Mouse (Mus musculus) left cerebral cortex, postnatal 10 days (tissue): ENCODE results near the gene Cyb561d1. TPM values are rescaled to one million over a fixed set of nuclear protein-coding genes. Genes with fewer than 3 reads are reported as not detected.

Source experiments
- DNase-seq, 2 experiments: peaks; one replicate each; pipeline ENCODE4 v3.0.0; 2021 to 2022; ENCODE audit warnings: low spot score in 2 of 2, mixed read lengths in 1 of 2; ENCODE audit errors: extremely low spot score in 1 of 2
- intact Hi-C: fragments of 180-260 bp; cut with DNase I; formaldehyde crosslinking; loops from one replicate; pipeline ENCODE4 v1.15.1; 2025
- total RNA-seq, 2 experiments: library from RNA; stranded (reverse); gene quantifications; 2 replicates each; pipeline ENCODE4 v1.2.3; 2021

Cyb561d1 gene
- total RNA-seq, 2 experiments from 2014 or later: 11.0 to 12.7 TPM

DNA sequence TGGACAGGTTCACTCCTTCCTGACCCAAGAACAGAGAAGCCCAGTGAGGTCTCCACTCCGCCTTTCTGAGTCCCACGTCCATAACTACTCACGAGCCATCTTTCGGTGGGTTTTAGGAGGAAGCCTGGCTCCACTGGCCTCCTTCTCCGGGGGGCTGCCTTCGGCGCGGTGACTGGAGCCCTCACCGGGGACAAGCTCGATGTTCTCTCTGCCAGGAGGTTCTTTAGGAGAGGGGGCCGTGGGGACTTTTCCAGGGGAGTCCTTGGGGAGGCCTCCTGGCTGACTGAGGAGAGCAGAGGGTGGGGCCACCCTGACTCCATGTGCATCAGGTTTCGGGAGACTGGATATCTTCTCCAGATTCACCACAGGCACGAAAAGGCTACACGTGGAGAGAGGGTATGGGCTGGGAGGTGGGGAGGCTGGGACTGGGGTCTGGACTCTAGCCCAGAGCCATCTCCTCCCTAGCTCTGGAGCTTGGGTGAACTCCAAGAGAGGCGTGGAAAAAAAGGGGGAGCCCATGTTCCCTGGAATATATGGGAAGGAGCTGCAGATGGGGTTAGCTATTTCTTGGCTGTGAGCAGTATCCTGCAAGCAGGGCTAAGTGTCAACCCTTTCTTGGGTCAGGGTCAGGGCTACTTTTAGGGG lies 5.8 kb upstream of the Cyb561d1 start:
- peak in 1 of 2 experiments; percentile 40 for DNase-seq
- intact Hi-C loops: no loop called here

DNA sequence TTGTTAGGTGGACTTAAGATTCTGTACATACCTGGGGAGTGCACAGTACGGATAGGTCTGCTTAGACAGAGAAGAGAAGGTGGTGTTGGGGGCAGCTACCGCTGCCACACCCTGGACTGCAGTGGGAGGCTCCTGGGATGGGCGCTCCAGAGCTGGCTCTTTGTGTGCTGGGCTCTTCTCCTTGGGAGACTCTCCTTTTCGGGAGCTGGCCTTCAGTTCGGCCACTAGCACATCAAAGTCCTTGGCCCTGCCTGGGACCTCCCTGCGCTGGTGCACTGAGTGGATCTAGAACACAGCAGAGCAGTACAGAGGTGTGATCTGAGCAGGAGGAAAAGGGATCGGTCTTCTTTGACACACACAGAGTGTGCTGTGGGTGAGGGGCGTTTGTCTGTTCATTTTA lies 4.6 kb upstream of the Cyb561d1 start:
- DNase-seq: no peak
- intact Hi-C loops: no loop called here

GRCm38 (mm10) chr3:108204470-108204869 lies 3.5 kb upstream of the Cyb561d1 start:
- DNase-seq: peak in 1 of 2 experiments; percentile 27
- intact Hi-C loops: loop anchor here (5.0 kb wide), 1 partner anchor 42 kb away; no protein-coding TSS in a partner anchor

DNA sequence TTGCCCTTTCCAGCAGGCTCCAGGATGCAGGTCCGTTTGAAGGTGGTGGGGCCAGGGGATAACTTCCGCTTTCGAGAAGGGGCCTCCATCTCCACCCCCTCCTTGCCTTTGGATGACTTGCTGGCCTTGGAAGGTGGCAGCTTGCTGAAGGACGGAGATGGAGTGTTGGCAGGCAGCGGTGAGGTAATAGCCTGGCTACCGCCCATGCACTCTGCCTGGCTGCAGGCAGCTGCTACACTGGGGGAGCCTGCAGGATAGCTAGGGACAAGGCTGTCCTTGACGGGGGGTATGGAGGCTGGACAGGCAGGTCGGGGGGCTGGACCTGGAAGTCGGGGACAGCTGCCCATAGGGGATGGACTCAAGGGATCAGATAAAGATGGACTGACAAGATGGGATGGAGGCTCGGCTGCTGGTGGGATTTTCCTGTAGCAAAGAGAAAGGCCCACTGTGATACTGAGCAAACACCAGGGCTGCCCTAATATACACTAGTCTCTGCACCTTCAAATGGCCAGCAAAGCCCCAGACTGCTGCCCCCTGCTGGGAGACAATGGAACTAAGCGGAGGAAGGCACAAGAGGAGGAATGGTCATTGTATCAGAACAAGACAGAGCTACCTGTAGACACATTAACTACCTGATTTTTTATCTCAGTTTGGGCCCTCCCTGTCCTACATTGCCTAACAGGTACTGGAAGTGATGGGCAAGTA lies 2.8 kb upstream of the Cyb561d1 start:
- peak; percentile 66 to 79 for DNase-seq
- intact Hi-C loops: loop anchor here (5.0 kb wide), 1 partner anchor 41 kb away; no protein-coding TSS in a partner anchor

DNA sequence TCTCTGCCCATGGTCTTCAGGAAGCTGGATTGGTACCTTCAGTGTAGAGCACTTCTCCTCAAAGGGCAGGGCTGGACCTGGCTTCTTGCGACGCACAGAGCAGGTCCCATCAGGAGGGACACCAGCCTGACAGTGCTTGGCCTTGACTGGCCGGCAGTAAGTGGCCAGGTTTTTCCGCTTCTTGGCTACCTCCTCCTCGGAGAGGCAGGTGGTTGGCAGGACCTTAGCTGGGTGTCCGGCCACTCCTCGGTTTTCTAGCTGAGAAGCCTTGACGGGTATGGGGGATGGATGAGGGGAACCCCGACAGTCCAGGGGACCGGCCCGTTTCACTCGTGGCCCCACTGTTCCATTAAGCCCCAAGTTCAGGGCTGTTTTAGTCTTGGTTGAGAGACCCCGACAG lies 2.2 kb upstream of the Cyb561d1 start:
- intact Hi-C loops: loop anchor here (5.0 kb wide), 1 partner anchor 41 kb away; no protein-coding TSS in a partner anchor
- no peak for DNase-seq

- intact Hi-C loops: loop anchor here (5.0 kb wide), 1 partner anchor 40 kb away; no protein-coding TSS in a partner anchor
- no peak for DNase-seq
Measured at GRCm38 (mm10) chr3:108202506-108202905, 1.5 kb upstream of the Cyb561d1 start.

DNA sequence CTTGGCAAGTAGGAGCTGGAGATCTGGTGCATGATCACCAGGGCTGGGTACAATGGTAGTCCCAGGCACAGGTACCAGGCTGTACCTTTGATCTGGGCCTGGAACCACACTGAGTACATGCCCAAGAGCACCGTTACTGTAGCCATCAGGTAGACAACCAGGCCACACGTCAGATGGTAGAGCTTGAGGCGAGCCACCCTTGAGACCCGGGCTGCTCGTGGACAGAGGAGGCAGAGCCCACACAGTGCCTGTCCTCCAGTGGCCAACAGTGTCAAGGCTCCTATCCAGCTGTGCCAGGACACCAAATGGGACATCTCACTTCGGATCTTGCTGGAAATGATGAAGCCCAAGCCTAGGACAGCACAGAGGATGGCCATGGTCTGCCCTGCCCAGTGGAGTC lies 1.8 kb downstream of the Cyb561d1 start:
- no peak for DNase-seq
- intact Hi-C loops: no loop called here

GRCm38 (mm10) chr3:108197066-108197497 lies 3.9 kb downstream of the Cyb561d1 start:
- peak; percentile 67 to 83 for DNase-seq
- intact Hi-C loops: no loop called here

GRCm38 (mm10) chr3:108195941-108196590 lies 4.9 kb downstream of the Cyb561d1 start:
- no peak for DNase-seq
- intact Hi-C loops: no loop called here

- intact Hi-C loops: no loop called here
- no peak for DNase-seq
Measured at GRCm38 (mm10) chr3:108195287-108195686, 5.7 kb downstream of the Cyb561d1 start.

GRCm38 (mm10) chr3:108193686-108194085 lies 7.3 kb downstream of the Cyb561d1 start:
- intact Hi-C loops: no loop called here
- DNase-seq: no peak

- DNase-seq: no peak
- intact Hi-C loops: no loop called here
Measured at GRCm38 (mm10) chr3:108189897-108190296, 11.1 kb downstream of the Cyb561d1 start.

DNA sequence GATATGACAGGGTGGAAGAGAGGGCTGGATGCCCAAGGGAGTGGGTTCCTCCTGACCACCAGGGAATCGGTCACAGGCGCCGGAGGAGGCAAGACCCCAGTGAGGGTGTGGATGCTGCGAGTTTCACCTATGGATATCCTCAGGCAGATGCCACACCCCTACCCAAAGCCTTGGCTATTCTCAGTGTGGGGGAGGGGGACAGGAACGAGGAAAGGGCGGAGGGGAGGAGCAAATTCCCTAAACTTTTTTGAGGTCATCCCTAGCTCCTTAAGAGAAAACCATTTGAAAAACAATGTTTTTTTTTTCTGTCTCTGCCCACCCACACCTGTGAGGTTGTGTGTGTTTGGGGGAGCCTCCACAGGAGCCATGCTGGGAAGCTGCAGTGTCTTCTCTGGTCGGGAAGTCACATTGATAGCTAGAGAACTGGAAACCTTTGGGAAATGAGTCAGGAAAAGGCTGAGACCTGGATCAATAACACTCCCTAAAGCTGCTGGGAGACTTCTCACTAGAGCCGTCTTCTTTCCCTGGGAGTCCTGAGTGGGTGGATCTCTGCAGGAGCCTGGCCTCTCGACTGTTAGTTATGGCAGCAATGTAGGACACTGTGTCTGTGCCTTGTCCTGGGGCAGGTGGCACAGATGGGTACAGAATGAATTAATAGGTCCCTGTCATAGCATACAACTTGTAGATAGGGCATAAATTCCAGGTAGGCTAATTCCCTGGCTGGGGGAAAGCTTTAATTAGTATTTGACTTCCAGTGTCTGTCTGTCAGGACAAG lies 12.1 kb downstream of the Cyb561d1 start:
- no peak for DNase-seq
- intact Hi-C loops: no loop called here

- intact Hi-C loops: no loop called here
- DNase-seq: no peak
Measured at GRCm38 (mm10) chr3:108187111-108187795, 13.8 kb downstream of the Cyb561d1 start.

DNA sequence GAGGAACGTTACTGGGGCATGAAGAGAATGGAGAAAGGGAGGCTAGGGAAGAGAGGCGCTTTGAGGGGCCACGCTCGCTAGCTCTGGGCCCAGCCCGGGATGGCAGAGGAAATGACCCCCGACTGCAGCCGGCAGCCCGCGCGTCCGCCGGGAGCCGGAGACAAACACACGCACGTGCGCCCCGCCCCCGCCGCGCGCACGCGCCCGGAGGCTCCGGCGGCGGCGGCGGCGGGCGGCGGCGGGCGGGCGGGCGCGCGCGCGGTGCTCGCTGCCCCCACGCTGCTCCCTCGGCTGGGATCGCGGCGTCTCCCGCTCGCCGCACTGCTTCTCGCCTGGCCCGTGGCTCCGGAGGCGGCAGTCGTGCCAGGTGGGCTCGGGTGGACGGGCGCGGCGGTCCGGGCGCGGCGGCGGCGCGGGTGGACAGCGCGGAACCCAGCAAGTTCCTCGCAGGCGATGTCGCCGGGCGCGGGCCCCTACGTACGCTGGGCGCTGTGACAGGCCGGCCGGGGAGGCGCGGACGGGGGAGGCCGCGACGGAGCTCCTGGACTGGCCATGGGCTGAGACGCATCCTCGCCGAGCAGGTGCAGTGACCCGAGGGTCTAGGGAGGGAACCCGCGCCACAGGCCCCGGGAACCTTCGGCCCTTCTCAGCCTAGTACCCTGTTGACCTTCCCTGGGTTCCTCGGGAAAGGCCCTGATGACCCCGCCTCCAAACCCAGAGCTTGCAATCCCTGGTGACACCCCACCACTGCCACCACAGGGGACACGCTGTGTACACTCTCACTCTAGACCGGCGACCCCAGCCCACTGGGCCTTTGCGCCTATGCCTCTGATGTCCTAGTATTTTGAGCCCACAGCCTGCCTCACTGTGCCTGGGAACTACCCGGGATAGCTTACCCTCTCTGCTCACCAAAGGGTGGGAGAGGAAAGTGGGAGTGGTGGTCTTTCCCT lies 14.6 kb downstream of the Cyb561d1 start, which contains the start of gene Amigo1:
Amigo1 (plus strand) TSS at position 238 of the 950 bp plus-strand sequence.
- intact Hi-C loops: no loop called here
- DNase-seq: peak in 1 of 2 experiments; percentile 64

GRCm38 (mm10) chr3:108185460-108186097 lies 15.4 kb downstream of the Cyb561d1 start:
- DNase-seq: no peak
- intact Hi-C loops: no loop called here

DNA sequence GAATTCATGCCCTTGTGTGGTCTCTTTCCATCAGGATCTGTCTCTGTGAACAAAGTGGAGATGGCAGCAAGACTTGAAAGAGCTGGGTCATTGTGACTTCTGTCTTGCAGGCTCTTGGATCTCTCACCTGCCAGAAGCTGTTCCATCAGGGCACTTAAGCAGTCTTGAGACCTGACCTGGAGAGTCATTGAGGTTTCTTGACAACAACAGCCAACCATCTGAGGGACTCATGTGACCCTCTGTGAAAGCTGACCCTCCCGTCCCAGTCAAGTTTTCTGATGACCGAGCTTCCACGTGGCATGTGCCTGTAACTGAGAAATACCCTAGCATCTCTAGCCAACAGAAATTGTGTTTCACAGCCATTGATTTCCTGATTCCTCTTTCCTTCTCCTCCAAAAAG lies 16.3 kb downstream of the Cyb561d1 start:
- intact Hi-C loops: no loop called here
- DNase-seq: no peak
